Mouse (Mus musculus) bone marrow macrophage, adult 2 months (primary cell): ENCODE measurements at regions not wholly inside any gene's neighbourhood (a gene's known extent, or its start where the extent isn't known, plus 50 kb on each side); places are given as distances from the start of the nearest gene placed in this dataset.

Source experiments
- H3K27ac ChIP-seq: 2 replicates; pipeline ENCODE4 v1.5.1; 2012; ENCODE audit warnings: low read depth, low read length; ENCODE audit not compliant: insufficient read depth
- H3K4me1 ChIP-seq: 2 replicates; pipeline ENCODE4 v1.6.1; 2012; ENCODE audit warnings: low read length; ENCODE audit not compliant: control insufficient read depth, insufficient read depth
- H3K4me3 ChIP-seq: 2 replicates; pipeline ENCODE4 v1.5.1; 2012; ENCODE audit warnings: mild to moderate bottlenecking, low read length, moderate library complexity; ENCODE audit not compliant: insufficient read depth
- CTCF ChIP-seq: IDR thresholded peaks from 2 replicates; pipeline ENCODE4 v1.5.1; 2012; ENCODE audit warnings: low read depth, mild to moderate bottlenecking, low read length, moderate library complexity
- POLR2A ChIP-seq: IDR thresholded peaks from 2 replicates; pipeline ENCODE4 v1.6.1; 2012; ENCODE audit warnings: mild to moderate bottlenecking, low read depth, low read length, borderline replicate concordance

DNA sequence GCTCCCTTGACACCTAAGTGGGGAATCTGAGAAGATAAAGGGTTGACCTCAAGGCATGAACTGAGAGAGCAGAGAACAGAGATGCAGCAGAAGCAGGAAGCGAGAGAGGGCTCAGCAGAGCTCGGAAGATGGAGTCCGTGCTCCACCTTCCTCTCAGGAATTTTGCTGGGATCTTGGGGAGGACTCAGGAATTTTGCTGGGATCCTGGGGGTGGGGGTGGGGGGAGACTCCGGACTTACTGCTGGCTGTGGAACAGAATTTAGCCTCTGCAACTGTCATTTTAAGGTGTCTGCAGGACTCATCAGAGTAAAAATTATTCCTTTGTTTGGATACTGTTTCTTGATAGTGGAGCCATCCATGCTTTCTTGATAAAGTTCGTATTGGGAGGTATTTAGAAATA lies 243.7 kb upstream of the Tmpo start:
- TF ChIP-seq POLR2A (no peak), CTCF (no peak)
- Histone ChIP-seq H3K4me3 (no peak overlapping the region), H3K27ac (no peak overlapping the region), H3K4me1 (no peaks in the 10 kb centered on the region)

DNA sequence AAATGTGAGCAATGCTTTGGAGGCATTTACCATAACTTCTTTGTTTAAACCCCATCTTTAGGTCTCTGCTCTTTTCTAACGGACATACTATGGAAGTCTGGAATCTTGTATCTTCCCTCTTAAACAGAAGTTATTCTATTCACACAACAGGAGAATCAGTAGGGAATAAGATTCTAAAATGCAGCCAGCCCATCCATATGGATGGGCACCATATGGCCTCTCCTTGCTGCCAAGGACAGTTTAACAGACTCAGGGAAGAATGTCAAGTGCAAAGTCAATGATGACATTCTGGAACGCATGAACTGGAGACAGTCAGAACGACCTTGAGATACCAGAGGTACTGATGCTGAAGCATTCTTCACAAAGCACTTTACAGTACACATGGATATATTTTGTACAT lies 206.1 kb upstream of the Tmpo start:
- TF ChIP-seq CTCF, result no peak
- TF ChIP-seq POLR2A, result no peak

GRCm38 (mm10) chr10:91384372-91384771 lies 203.3 kb upstream of the Tmpo start:
- Histone ChIP-seq H3K27ac (no peak overlapping the region), H3K4me1 (no peaks in the 10 kb centered on the region), H3K4me3 (no peak overlapping the region)
- TF ChIP-seq POLR2A (no peak), CTCF (no peak)

More for the DNA sequence above, 206.1 kb upstream of the Tmpo start:
- H3K27ac ChIP-seq, result no peak overlapping the region
- no peak overlapping the region for H3K4me3 ChIP-seq
- no peaks in the 10 kb centered on the region for H3K4me1 ChIP-seq

DNA sequence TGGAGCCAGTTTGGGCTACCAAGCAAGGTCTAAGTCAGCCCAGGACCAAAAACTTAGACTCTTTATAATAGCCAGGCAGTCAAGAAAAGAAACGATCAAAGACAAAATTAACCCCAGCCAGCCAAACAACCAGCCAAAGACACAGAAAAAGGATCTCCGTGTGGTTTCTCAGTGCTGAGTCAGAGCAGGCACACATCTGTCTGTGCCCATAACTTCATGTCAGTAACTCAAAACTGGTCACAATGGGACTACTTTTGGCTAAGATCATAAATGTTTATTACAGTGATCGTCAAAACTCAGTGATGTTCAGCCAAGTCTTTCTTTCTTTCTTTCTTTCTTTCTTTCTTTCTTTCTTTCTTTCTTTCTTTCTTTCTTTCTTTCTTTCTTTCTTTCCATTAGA lies 195.6 kb upstream of the Tmpo start:
- H3K4me3 ChIP-seq, result no peak overlapping the region
- TF ChIP-seq CTCF, result no peak
- no peak for TF ChIP-seq POLR2A
- H3K27ac ChIP-seq, result no peak overlapping the region
- H3K4me1 ChIP-seq, result no peaks in the 10 kb centered on the region

DNA sequence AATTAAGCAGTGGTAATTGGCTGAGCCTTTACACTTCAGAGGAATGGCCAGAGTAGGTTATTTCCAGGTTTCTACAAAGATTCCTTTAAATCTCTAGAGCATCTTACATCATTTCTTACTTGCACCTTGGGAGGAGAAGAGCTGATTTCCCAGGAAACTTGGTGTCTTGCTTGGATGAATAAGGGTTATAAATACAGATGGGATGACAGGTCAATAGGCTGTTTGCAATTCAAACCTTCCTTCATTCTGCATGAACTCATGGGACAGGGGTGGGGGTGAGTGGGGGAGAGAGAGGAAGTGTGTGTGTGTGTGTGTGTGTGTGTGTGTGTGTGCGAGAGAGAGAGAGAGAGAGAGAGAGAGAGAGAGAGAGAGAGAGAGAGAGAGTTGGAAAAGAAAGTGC lies 186.4 kb upstream of the Tmpo start:
- Histone ChIP-seq H3K4me1 (no peaks in the 10 kb centered on the region), H3K27ac (no peak overlapping the region), H3K4me3 (no peak overlapping the region)
- TF ChIP-seq CTCF (no peak), POLR2A (no peak)

- no peak for TF ChIP-seq POLR2A
- TF ChIP-seq CTCF, result 0 out of 2 replicates have a peak, but pooled peaks have one; percentile 23
- no peak overlapping the region for H3K27ac ChIP-seq
- H3K4me1 ChIP-seq, result no peaks in the 10 kb centered on the region
- H3K4me3 ChIP-seq, result no peak overlapping the region
Observed at GRCm38 (mm10) chr10:91362587-91362986, 181.5 kb upstream of the Tmpo start.

DNA sequence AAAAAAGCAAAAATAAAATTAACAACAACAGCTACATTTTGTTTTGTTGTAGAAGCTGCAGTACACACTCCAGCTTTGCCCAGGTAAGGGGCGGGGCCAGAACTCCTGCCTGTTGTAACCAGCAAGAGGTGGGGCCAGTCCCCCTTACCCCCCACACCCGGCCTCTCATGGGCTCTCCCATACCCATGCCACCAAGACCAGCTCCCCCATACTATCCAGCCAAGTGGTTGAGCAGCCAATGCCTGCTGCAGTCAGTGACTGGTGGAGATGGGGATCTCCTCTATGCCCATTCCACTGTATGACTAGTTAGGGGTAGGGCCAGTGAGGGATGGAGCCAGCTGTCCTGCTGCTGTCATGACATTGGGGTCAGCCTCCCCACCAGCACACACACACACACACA lies 180.5 kb upstream of the Tmpo start:
- H3K27ac ChIP-seq, result no peak overlapping the region
- H3K4me3 ChIP-seq, result no peak overlapping the region
- no peaks in the 10 kb centered on the region for H3K4me1 ChIP-seq
- TF ChIP-seq CTCF (no peak), POLR2A (no peak)

- TF ChIP-seq POLR2A (no peak), CTCF (no peak)
- Histone ChIP-seq H3K4me1 (no peaks in the 10 kb centered on the region), H3K4me3 (no peak overlapping the region), H3K27ac (no peak overlapping the region)
Observed at GRCm38 (mm10) chr10:91345465-91345864, 164.3 kb upstream of the Tmpo start.

GRCm38 (mm10) chr10:91342083-91342482 lies 161.0 kb upstream of the Tmpo start:
- TF ChIP-seq CTCF (no peak), POLR2A (no peak)
- Histone ChIP-seq H3K4me3 (no peak overlapping the region), H3K27ac (no peak overlapping the region), H3K4me1 (no peaks in the 10 kb centered on the region)

GRCm38 (mm10) chr10:91339361-91339760 lies 158.2 kb upstream of the Tmpo start:
- Histone ChIP-seq H3K4me1 (no peaks in the 10 kb centered on the region), H3K27ac (no peak overlapping the region), H3K4me3 (no peak overlapping the region)
- TF ChIP-seq POLR2A (no peak), CTCF (no peak)
